Comparison of ENCODE assay signal across 9 mouse cellular contexts in genomic region chr13:114838535-114838990, GRCm38 (mm10). TPM values are rescaled to one million over a fixed set of nuclear protein-coding genes. Genes with fewer than 3 reads are reported as not detected.
DNase-seq lines count a peak whose midpoint lies in the region; ATAC-seq lines count a peak whose summit lies in the region.
"Had no signal": no experiment of that assay in that cellular context is flagged by ENCODE, and none has a peak within 500 bp of the region (broad histone marks: within the 10 kb centered on the region; RNA-seq: fewer than 3 reads in every experiment).

No protein-coding gene starts in this region.

- H3K9me3 ChIP-seq in embryonic facial prominence, embryonic 14.5 days (ENCODE audit: control insufficient read depth, low read length) = no peaks in the 10 kb centered on the region
- H3K9me3 ChIP-seq in heart, embryonic 10.5 days = no peaks in the 10 kb centered on the region
- H3K9me3 ChIP-seq in midbrain, embryonic 15.5 days = no peaks in the 10 kb centered on the region
- H3K9me3 ChIP-seq: megakaryocyte, embryonic 14.5 days had no signal

- no peak overlapping the region for H3K4me3 ChIP-seq in embryonic facial prominence, embryonic 14.5 days (ENCODE audit: low read depth, low read length)
- no peak overlapping the region for H3K4me3 ChIP-seq in heart, embryonic 10.5 days
- no peak overlapping the region for H3K4me3 ChIP-seq in midbrain, embryonic 15.5 days
- H3K4me3 ChIP-seq: megakaryocyte, embryonic 14.5 days had no signal

- H3K36me3 ChIP-seq in embryonic facial prominence, embryonic 14.5 days (ENCODE audit: control insufficient read depth, insufficient read depth, low read length) = 0 out of 2 replicates have a peak, but pooled peaks cover 5% of the 10 kb centered on the region
- no peaks in the 10 kb centered on the region for H3K36me3 ChIP-seq in heart, embryonic 10.5 days
- H3K36me3 ChIP-seq in midbrain, embryonic 15.5 days (replicated peaks) = no peaks in the 10 kb centered on the region

- DNase-seq in adrenal gland, postnatal 4 days (ENCODE audit: low spot score in 2 of 2) = peak; percentile 26 to 54
- peak; percentile 75 for DNase-seq in embryonic facial prominence, embryonic 14.5 days (ENCODE audit: low spot score)
- no peak for DNase-seq in heart, embryonic 10.5 days (ENCODE audit: low spot score)
- peak; percentile 62 to 70 for DNase-seq in kidney, adult 8-10 months
- peak; percentile 48 to 74 for DNase-seq in left cerebral cortex, postnatal 25 days (ENCODE audit: low spot score in 2 of 2)
- DNase-seq in thymus, postnatal 4 days = no peak
- no peak for DNase-seq in yolk sac, embryonic 10.5 days (ENCODE audit: low spot score)

- H3K27me3 ChIP-seq in embryonic facial prominence, embryonic 14.5 days (replicated peaks; ENCODE audit: control insufficient read depth, insufficient read depth, low read length) = no peaks in the 10 kb centered on the region
- no peaks in the 10 kb centered on the region for H3K27me3 ChIP-seq in heart, embryonic 10.5 days (ENCODE audit: insufficient read depth, poor library complexity, severe bottlenecking)
- no peaks in the 10 kb centered on the region for H3K27me3 ChIP-seq in midbrain, embryonic 15.5 days (replicated peaks)
- H3K27me3 ChIP-seq: megakaryocyte, embryonic 14.5 days had no signal

- peaks cover 20% of the 10 kb centered on the region for H3K4me1 ChIP-seq in embryonic facial prominence, embryonic 14.5 days (ENCODE audit: control insufficient read depth, insufficient read depth, low read length)
- H3K4me1 ChIP-seq in heart, embryonic 10.5 days = peaks cover 9% of the 10 kb centered on the region; the same call in 1 of the 2 replicates
- H3K4me1 ChIP-seq in midbrain, embryonic 15.5 days = no peaks in the 10 kb centered on the region

- intact Hi-C loops in left cerebral cortex, postnatal 25 days (cut with DNase I) = loop anchor here (5.0 kb wide), 1 partner anchor 1879 kb away; no protein-coding TSS in a partner anchor

- peak overlapping the region; percentile 77 for H3K27ac ChIP-seq in embryonic facial prominence, embryonic 14.5 days (replicated peaks; ENCODE audit: low read depth, low read length)
- H3K27ac ChIP-seq in heart, embryonic 10.5 days = 0 out of 2 replicates have a peak overlapping the region, but pooled peaks have one; percentile 42
- H3K27ac ChIP-seq in midbrain, embryonic 15.5 days = peak overlapping the region; percentile 53

- WGBS in embryonic facial prominence, embryonic 14.5 days = 21% methylated on average over 5 of the region's 5 CpGs
- WGBS in heart, embryonic 10.5 days = 53% methylated on average over 5 of the region's 5 CpGs
- WGBS in midbrain, embryonic 15.5 days = 40% methylated on average over 5 of the region's 5 CpGs

- peak overlapping the region; percentile 3; the same call in 1 of the 2 replicates for H3K4me2 ChIP-seq in embryonic facial prominence, embryonic 14.5 days (ENCODE audit: low read depth, low read length)
- no peak overlapping the region for H3K4me2 ChIP-seq in midbrain, embryonic 15.5 days

- peak; percentile 83 for ATAC-seq in embryonic facial prominence, embryonic 14.5 days (ENCODE audit: low read depth)
- ATAC-seq in midbrain, embryonic 15.5 days (replicated peaks) = peak; percentile 86

- no peak overlapping the region for H3K9ac ChIP-seq in embryonic facial prominence, embryonic 14.5 days (ENCODE audit: low read depth, low read length)
- H3K9ac ChIP-seq in midbrain, embryonic 15.5 days = no peak overlapping the region

RNA-seq across cellular contexts. Expression of gene Mocs2, which starts 20.5 kb away (rescaled TPM):
- 100 to 1,000 TPM; 127 to 146 TPM for total RNA-seq in adrenal gland, postnatal 4 days (2021)
- 100.0 and 104 TPM in 2 replicates for polyA plus RNA-seq in embryonic facial prominence, embryonic 14.5 days (2014; fragmentation: Nextera tagmentation; extraction: Ambion mirVana)
- 50.0 and 57.1 TPM in 2 replicates for polyA plus RNA-seq in heart, embryonic 10.5 days (2016; fragmentation: Nextera tagmentation; extraction: Ambion mirVana)
- total RNA-seq in left cerebral cortex, postnatal 25 days (2021) = 100 to 1,000 TPM in 1 of 2 experiments, 10 to 100 TPM in 1; 77.0 to 122 TPM
- 108 and 117 TPM in 2 replicates for polyA plus RNA-seq in midbrain, embryonic 15.5 days (2015; fragmentation: Nextera tagmentation; extraction: Ambion mirVana)

Comparison
In these comparisons a context has a peak if more than half of its experiments do, and no peak if none do; other contexts are left out.
1. DNase-seq: peak in adrenal gland, postnatal 4 days (2 of 2), embryonic facial prominence, embryonic 14.5 days (single experiment), kidney, adult 8-10 months (2 of 2) and left cerebral cortex, postnatal 25 days (2 of 2); none in heart, embryonic 10.5 days (single experiment), thymus, postnatal 4 days (single experiment) and yolk sac, embryonic 10.5 days (single experiment).
2. Peak in every context shown above with its lines, with median percentiles within 50 percentile points of each other: H3K27ac ChIP-seq.